Mouse (Mus musculus): ENCODE results near the gene 4930402K13Rik.
"Not testable (repeated sequence)": the region's sequence is repeated elsewhere in the genome, so short reads cannot be mapped to it uniquely, and the experiment has no call there.

GRCm38 (mm10) chrX:9095066-9095465 is 9.3 kb upstream of the 4930402K13Rik start:
- TF ChIP-seq CTCF (IDR thresholded peaks at IDR 0.05; ENCODE audit: extremely low read depth, insufficient read depth, insufficient read length, insufficient replicate concordance); POLR2A (IDR thresholded peaks at IDR 0.05; ENCODE audit: low read depth, low read length): not testable (repeated sequence)

Data from spleen, adult 2 months (tissue).